Comparison of ENCODE assay signal across 19 mouse cellular contexts in genomic region chr6:116024666-116025065, GRCm38 (mm10). TPM values are rescaled to one million over a fixed set of nuclear protein-coding genes. Genes with fewer than 3 reads are reported as not detected.
DNase-seq lines count a peak whose midpoint lies in the region; ATAC-seq lines count a peak whose summit lies in the region.
"Had no signal": no experiment of that assay in that cellular context is flagged by ENCODE, and none has a peak within 500 bp of the region (broad histone marks: within the 10 kb centered on the region; RNA-seq: fewer than 3 reads in every experiment).

No protein-coding gene starts in this region.

- 0 out of 2 replicates have a peak, but pooled peaks have one; percentile 36 for ATAC-seq in common myeloid progenitor, adult 5-6 weeks (replicated peaks; ENCODE audit: low read depth, poor library complexity, severe bottlenecking)
- peak; percentile 55; the same call in 1 of the 2 replicates for ATAC-seq in megakaryocyte-erythroid progenitor cell, adult 5-6 weeks (replicated peaks; ENCODE audit: low FRiP score, low TSS enrichment, poor library complexity, severe bottlenecking)
- 0 out of 2 replicates have a peak, but pooled peaks have one; percentile 30 for ATAC-seq in neutrophil, adult 5-6 weeks (ENCODE audit: extremely low read depth, insufficient number of reproducible peaks, low FRiP score, poor library complexity, severe bottlenecking)
- ATAC-seq: activated CD4-positive, CD25-positive, alpha-beta regulatory T cell, adult 4 months; CD4-positive, CD25-positive, alpha-beta regulatory T cell, adult 4 months; forebrain, embryonic 14.5 days; forebrain, embryonic 16.5 days; Patski had no signal

- no peak for DNase-seq in frontal cortex, adult 2 months (ENCODE audit: extremely low spot score in 1 of 2, low spot score in 1 of 2)
- DNase-seq in urinary bladder, postnatal 4 days (ENCODE audit: low spot score in 2 of 2): no peak
- DNase-seq: adrenal gland, adult 8-10 months; adrenal gland, postnatal 14 days; adrenal gland, postnatal 36 days; B cell, adult 2 months; cerebellum, adult 11-12 months; cerebellum, adult 2 months; cerebellum, adult 9-11 months; cerebellum, postnatal 14 days; cerebellum, postnatal 36 days had no signal

RNA-seq across cellular contexts. Expression of gene Plxnd1, which starts 29.9 kb away (rescaled TPM):
- 8.5 and 14.2 TPM in 2 replicates for total RNA-seq in common myeloid progenitor, adult 5-6 weeks (2017)
- 0.72 and 1.6 TPM in 2 replicates for total RNA-seq in megakaryocyte-erythroid progenitor cell, adult 5-6 weeks (2014; fragmentation: Nextera tagmentation)
- 0.11 and 1.4 TPM in 2 replicates for total RNA-seq in megakaryocyte-erythroid progenitor cell, adult 5-6 weeks (2017)
- 12.0 and 12.2 TPM in 2 replicates for total RNA-seq in neutrophil, adult 5-6 weeks (2017)
- 56.5 and 73.7 TPM in 2 replicates for polyA plus RNA-seq in frontal cortex, adult 2 months (2012; rRNA removed)
